Mouse (Mus musculus) MN1 (cell line): ENCODE data around the gene Dop1a.

ENCODE experiments used
- DNase-seq: peaks from one replicate; pipeline ENCODE4 v3.0.0-alpha.2; 2016; ENCODE audit warnings: low spot score

The Dop1a gene

GRCm38 (mm10) chr9:86507437-86507836 lies 40.5 kb downstream of the Dop1a start:
- DNase-seq: no peak

DNA sequence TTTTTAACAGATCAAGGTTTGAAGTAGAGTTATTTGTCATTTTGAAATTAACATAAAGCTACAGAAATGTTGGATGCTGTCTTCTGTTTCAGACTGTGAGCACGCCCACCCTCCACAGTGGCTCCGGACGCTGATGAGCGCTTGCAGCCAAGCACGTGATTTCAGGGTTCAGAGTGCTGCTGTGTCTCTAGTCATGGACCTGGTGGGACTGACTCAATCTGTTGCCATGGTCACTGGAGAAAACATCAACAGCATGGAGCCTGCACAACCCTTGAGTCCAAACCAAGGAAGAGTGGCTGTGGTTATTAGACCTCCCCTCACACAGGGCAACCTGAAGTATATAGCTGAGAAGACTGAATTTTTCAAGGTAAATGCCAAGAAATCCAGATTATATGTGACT lies 46.8 kb downstream of the Dop1a start:
- peak; percentile 11 for DNase-seq

- DNase-seq: no peak
Measured at GRCm38 (mm10) chr9:86514390-86514789, 47.4 kb downstream of the Dop1a start.

DNA sequence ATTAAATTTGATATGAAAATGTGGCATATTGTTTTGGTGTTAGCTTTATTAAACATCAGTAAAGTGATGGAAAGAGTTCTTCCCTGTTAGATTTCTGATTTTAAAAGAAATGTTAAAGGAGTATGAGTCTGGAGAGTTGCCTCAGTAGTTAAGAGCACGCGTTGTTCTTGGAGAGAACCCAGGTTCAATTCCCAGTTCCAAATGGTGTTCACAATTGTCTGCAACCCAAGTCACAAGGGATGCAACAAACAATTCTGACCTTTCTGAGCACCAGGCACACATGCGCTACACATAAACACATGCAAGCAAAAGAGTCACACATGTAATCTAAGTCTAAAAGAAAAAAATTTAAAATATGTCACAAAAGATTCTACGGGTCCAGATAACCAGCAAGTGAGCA lies 47.8 kb downstream of the Dop1a start:
- DNase-seq: no peak

- DNase-seq: no peak
Measured at GRCm38 (mm10) chr9:86522335-86522734, 55.4 kb downstream of the Dop1a start.

GRCm38 (mm10) chr9:86525600-86525999 lies 58.6 kb downstream of the Dop1a start:
- DNase-seq: no peak

DNA sequence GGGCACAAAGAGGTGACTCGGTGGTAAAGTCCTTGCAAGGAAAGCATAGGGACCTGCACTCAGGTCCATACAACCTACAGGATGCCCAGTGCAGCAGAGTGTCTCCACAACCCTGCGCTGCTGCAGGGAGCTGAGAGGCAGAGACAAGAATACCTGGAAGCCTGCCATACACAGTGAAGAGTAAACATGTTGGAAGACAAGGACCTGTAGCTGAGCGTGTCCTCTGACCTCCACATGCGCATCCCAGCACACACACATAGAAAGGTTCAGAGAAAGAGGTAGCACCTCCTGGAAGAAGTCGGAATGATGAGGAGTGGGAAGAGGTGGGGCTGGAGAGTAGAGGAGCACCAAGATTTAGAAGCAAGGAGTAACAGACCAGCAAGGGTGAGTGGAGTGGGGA lies 67.1 kb downstream of the Dop1a start:
- DNase-seq: no peak

GRCm38 (mm10) chr9:86543451-86543850 lies 76.5 kb downstream of the Dop1a start:
- no peak for DNase-seq

DNA sequence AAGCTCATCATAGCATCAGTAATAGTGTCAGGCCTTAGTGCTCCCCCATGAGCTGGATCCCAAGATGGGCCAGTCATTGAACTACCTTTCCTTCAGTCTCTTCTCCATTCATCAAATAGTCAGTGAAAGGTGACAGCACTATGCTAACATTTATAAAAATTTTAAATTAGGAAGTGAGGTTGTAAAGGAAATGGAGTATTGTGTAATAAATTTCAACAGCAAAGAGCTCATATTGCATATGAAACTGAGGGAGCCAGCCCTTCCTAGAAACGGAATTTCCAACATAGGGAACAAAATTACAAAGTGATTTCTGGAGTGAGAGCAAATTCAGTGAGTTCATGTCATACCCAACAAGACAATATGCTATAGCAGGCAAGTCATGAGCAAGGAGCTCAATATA lies 77.6 kb downstream of the Dop1a start:
- no peak for DNase-seq

GRCm38 (mm10) chr9:86549637-86550162 lies 82.7 kb downstream of the Dop1a start:
- no peak for DNase-seq

- no peak for DNase-seq
Measured at GRCm38 (mm10) chr9:86550717-86551116, 83.8 kb downstream of the Dop1a start.

GRCm38 (mm10) chr9:86553886-86554285 lies 86.9 kb downstream of the Dop1a start:
- DNase-seq: no peak

- no peak for DNase-seq
Measured at GRCm38 (mm10) chr9:86554641-86555040, 87.7 kb downstream of the Dop1a start.

DNA sequence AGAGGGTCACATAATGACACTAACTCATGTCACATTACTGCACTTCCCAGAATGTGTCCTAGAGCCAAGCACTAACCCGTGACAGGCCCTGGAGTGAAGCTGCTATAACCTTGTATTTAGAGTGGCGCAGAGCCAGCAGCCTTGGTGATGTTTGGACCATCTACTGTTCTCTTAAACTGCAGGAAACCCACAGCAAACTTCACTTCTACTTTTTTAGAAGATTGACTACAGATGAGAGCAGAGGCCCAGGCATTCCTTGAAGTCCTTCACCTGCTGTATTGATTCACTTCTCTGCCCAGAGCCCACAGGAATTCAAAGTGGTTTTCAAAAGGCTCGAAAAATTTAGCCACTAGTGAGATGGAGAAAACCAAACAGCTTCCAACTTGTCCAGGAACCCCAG lies 93.6 kb downstream of the Dop1a start:
- no peak for DNase-seq

- DNase-seq: no peak
Measured at GRCm38 (mm10) chr9:86569314-86569910, 102.5 kb downstream of the Dop1a start.

- no peak for DNase-seq
Measured at GRCm38 (mm10) chr9:86570261-86570890, 103.4 kb downstream of the Dop1a start.

GRCm38 (mm10) chr9:86570946-86571345 lies 104.0 kb downstream of the Dop1a start:
- DNase-seq: no peak

GRCm38 (mm10) chr9:86571540-86572135 lies 104.7 kb downstream of the Dop1a start, which contains the start of the genes Pgm3 and Rwdd2a:
TSS of gene Pgm3 (minus strand) at chr9:86571842.
TSS of gene Rwdd2a (plus strand) at chr9:86571991.
- DNase-seq: peak; percentile 88

GRCm38 (mm10) chr9:86572196-86572595 lies 105.2 kb downstream of the Dop1a start:
- no peak for DNase-seq

DNA sequence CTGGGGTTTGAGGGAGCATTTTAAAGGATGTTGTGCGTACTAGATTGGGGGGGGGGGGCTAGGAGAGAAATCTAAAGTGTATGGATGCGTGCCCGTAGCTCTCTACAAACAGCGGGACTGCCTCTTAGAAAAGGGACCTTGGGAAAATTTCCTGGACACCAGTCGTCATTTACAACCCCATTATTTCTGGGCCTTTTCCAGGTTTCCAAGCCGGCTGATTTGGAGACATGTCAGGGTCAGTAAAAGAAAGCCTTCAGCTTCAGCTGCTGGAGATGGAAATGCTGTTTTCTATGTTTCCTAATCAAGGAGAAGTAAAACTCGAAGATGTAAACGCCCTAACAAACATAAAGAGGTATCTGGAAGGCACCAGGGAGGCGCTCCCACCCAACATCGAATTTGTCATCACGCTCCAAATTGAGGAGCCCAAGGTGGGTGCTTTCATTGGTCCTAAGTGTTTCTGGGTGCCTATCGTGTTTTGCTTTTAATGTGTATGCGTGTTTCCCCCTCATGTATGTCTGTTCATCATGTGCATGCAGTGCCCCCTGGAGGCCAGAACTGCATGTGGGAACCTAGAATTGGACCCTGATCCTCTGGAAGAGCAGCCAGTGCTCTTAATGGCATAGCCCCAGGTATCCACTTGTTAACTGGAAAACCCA lies 105.8 kb downstream of the Dop1a start:
- peak; percentile 25 for DNase-seq

DNA sequence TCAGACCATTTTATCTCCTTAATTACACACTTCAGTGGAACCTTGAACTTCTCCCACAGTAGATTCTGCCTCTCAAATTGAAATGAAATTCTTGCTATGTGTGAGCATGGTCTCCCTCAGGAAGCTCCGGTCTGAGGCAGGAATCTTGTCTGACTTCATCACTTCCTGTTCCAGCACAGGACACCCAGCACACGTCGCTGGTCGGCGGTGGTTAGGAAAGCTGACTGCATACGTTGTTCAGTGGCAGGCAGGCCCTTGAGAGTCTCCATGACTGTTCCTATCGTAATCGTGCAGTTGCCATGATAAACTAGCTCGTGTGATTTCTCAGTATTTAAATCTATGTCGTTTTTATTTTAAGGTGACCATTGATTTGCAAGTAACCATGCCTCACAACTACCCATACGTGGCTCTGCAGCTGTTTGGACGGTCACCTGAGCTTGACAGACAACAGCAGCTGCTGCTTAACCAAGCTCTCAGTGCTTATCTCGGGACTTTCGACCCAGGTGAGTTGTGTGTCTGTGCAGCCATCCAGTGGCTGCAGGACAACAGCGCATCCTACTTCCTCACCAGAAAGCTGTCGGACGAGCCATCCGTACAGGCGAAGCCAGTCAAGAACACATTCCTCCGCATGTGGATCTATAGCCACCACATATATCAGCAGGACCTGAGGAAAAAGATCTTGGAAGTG lies 106.8 kb downstream of the Dop1a start:
- no peak for DNase-seq

GRCm38 (mm10) chr9:86575178-86575577 lies 108.2 kb downstream of the Dop1a start:
- DNase-seq: no peak
